Mouse (Mus musculus) NIH3T3 (cell line): ENCODE measurements around the gene Gm14406.
A peak's percentile ranks its signal among the peaks of the same experiment; 100 is the strongest.
"Not testable (repeated sequence)": the region's sequence is repeated elsewhere in the genome, so short reads cannot be mapped to it uniquely, and the experiment has no call there.

Experiments used
- DNase-seq: peaks from one replicate; pipeline ENCODE4 v3.0.0-alpha.2; 2012; ENCODE audit warnings: low read depth

The Gm14406 gene

DNA sequence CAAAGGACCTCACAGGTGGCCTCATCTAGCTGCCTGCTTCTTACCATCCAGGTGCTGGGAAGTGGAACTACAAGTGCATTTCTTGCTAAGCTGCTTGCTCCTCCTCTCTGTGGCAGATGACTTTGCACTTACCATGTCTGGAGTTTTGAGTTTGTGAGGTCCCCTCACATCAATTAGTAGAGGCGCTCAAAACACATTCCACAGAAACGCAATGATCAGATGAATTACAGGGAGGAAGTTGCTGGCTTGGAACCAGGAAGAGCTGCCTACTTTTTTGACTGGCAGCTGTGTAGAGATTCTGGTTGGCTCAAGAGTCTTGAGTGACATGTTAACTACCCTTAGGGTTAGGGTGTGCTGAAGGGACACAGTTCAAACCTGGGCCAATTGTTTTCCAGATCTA lies at the start of gene Gm14406:
Gene Gm14406, minus strand, starts transcription at position 213 of the 400 bp plus-strand sequence.
- not testable (repeated sequence) for DNase-seq

DNA sequence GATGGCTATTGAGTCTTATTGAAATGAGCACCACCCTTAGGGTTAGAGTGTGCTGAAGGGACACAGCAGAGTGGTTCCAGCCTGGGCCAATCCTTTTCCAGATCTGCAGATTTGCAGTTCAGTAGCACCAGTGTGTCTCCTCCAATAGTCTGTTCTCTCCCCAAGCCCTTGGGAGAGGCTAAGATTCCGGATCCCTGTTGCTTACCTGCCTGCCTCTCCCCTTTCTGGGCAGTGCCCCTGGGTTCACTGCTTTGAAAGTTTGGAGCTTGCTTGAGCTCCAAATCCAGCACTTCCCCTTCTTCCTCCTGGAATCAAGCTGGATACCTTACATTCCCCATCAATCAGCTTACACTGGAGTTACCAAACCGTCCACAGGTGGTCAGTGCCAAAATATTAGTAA lies 2.9 kb downstream of the Gm14406 start:
- DNase-seq: not testable (repeated sequence)

DNA sequence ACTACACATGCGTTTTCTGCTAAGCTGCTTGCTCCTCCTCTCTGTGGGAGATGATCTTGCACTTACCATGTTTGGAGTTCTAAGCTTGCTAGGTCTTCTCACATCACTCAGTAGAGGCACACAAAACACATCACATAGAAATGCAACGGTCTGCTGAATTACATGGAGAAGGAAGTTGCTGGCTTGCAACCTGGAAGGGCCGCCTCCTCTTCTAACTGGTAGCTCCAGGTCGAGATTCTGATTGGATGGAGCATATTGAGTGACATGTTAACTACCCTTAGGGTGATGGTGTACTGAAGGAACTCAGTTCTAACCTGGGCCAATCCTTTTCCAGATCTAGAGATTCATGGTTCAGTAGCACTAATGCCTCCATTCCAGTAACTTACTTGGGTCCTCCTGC lies 18.6 kb downstream of the Gm14406 start:
- peak; percentile 17 for DNase-seq

DNA sequence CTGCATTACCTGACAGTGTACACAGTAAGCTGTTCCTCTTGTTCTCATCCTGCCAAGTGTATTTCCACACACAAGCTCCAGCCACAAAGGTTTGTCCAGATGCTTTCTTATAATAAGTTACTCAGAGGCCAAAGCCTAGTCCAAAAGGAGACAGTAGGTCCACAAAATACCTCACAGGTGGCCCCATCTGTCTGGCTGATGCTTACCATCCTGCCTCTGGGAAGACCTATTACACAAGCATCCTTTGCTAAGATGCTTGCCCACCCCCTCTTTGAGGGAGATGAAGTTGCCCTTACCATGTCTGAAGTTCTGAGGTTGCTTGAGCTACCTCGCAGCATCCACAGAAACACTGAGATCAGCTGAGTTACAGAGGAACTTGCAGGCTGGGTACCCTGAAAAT lies 22.7 kb downstream of the Gm14406 start:
- not testable (repeated sequence) for DNase-seq

DNA sequence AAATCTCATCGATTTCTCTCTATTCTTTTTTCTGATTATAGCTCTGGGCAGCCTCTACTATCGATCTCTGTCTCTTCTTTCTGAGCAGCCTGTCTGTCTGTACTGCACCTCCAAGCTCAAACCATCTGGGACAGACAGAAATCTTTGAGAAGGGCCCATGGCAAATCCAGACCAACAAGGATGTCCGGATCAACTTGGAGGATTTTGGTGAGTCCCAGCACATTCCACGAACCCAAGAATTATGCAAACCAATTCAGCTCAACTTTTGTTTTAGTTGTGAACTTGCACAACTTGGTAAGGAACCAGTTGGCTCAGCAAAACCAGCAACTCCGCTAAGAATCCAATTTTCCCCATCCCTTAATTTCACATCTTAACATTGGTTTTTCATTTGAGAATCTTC lies 40.3 kb downstream of the Gm14406 start:
- DNase-seq: not testable (repeated sequence)

DNA sequence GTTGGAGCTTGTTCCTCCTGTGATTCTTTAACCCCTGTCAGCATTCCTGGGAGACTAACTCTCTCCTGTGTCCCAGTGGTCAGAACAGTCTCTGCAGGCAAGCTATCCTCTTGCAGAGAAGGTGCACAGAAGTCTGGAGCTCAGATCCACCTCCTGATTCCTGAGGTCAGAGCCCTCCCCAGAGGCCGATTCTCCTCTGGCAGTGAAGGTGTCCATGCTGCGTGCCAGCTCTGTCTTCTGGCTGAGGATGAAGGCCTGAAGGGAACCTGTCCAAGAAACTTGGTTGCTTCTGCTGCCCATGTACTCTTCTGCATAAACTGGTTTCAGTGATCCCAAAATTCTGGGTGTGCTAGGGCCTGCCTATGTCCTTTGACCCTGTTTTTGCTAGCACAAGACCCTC lies 40.9 kb downstream of the Gm14406 start:
- not testable (repeated sequence) for DNase-seq

DNA sequence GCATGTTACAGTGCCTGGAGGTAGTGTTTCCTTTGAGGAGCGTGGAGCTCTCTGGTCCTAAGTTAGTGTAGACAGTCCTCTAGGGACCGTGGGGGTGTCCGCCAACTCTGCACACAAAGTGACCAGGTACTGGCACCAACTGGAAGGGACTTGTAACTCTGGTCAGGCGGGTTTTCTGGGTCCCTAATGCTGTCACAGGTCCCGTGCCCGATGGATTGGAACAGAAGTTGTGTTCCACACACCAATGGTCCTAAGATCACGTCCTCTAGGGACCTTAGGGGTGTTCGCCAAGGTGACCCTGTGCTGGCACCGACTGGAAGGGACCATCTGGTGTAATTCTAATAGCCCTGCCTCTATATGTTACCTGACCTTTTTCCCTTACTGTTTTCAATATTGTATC lies 42.1 kb downstream of the Gm14406 start:
- no peak for DNase-seq

DNA sequence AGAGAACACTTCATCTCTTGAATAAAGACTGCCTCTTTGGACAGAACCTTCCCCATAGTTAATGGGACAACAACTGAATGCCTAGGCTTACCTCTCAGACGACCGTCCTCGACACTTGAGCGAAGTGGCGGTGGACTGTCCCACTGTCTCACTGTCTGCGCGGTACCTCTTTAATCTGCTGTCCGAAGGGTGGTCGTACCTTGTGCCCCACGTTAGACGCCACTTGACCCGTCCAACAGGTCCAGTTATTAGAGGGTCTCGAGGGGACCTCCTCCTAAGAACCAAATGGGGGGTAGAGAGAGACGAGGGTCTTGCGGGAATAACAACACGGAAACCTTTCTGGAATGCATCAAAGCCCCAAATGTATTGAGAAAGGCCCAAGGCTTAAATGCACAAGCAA lies 53.8 kb downstream of the Gm14406 start:
- not testable (repeated sequence) for DNase-seq

DNA sequence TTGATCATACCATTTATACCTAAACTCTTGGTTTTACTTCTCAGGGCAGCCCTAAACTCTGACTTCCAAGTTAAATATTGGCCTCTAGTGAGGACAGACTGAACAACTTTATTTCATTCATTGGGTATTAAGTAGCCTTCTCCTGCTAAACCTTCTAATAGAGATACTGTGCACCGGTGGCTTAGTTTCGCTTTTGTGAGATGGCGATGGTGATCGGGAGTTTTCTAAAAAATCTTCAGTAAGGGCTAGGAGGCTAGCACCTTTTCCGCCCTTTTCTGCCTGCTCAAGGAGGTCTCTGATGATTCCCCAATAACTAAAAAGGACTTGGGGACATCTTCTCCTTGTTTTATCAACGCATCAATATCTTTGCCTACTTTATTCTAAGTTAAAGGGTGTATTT lies 54.3 kb downstream of the Gm14406 start:
- DNase-seq: not testable (repeated sequence)

DNA sequence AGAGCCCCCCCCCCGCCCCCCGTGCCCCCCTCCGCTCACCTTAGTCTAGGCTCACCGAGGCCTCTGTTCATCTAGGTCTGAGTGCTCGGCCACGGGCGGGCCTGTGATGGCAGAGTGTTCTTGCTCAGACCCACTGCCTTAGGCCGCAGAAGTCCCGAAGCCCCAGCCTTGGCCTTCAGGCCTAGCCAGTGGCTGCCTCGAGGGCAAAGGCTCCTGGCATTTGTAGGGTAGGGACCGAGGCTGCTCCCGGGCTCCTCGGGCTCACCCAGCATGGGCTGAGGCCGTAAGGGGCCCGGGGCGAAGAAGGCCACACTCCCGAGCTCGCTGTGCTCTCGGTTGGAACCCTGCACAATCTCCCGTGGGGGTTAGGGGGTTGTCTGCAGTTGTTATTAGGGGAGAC lies 54.9 kb downstream of the Gm14406 start:
- no peak for DNase-seq

DNA sequence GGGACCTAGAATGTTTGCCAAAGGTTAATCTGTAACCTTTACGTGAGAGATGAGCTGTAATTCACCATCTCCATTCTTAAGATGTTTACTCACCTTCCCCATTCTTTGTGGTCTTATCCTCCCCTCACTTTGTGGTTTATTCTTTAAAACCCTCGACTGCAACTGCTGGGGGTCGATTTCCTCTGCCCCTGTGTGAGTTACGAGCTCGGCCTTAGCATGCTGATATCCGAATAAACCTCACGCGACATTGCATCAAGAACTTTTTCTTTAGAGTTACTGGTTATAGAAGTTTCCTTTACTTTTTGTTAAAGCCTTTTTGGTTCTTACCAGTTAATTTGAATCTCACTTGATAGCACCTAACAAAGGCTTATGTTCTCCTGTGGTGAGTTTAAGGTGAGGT lies 58.0 kb downstream of the Gm14406 start:
- DNase-seq: no peak
